Mouse (Mus musculus): ENCODE data around the gene Rxfp2.

- TF ChIP-seq POLR2A (IDR thresholded peaks at IDR 0.05; ENCODE audit: borderline replicate concordance, extremely low read depth, low read depth, low read length) (no peak), CTCF (IDR thresholded peaks at IDR 0.05; ENCODE audit: insufficient read depth, low read length) (no peak)
Measured at GRCm38 (mm10) chr5:150058845-150059244, 40.4 kb downstream of the Rxfp2 start.
